Mouse (Mus musculus) adrenal gland, postnatal 36 days (tissue): ENCODE results near the gene Gpr18. TPM values are rescaled to one million over a fixed set of nuclear protein-coding genes. Genes with fewer than 3 reads are reported as not detected.

Experiments
- DNase-seq, 2 experiments: peaks; one replicate each; pipeline ENCODE4 v3.0.0; 2021; ENCODE audit warnings: mixed read lengths in 1 of 2
- long read RNA-seq, 2 experiments: library from polyadenylated mRNA; stranded (forward); transcript quantifications; one replicate each; pipeline ENCODE4 v2.0.0; 2021; ENCODE audit warnings: borderline sequencing depth in 2 of 2
- total RNA-seq, 2 experiments: library from RNA; stranded (reverse); gene quantifications; 2 replicates each; pipeline ENCODE4 v1.2.3; 2021

The Gpr18 gene
- under 1 TPM; 0.23 to 0.26 TPM for total RNA-seq
- long read RNA-seq, experiment 1: 0 reads
- long read RNA-seq, experiment 2: 0 reads

DNA sequence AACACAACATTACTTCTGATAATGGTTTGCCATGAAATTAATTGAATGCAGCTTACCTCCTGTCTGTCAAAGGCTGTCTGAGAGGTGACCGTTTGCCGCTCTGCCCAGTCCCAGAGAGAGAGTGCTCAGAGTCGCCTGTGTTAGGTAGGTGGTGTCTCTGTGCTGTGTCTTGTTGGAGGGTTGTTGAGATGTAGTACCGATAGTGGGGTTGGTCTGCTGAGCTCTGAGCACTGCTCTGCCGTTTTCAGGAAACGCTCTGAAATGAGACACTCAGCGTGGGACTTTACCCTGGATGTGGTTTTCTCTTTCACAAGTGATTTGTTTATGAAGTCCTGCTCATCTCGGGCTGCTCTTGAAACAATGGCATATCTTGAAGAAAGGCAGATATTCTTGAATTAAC, at the start of gene Gpr18:
Gene Gpr18 (minus strand): TSS at position 161 of the 400 bp plus-strand sequence.
- DNase-seq: no peak

DNA sequence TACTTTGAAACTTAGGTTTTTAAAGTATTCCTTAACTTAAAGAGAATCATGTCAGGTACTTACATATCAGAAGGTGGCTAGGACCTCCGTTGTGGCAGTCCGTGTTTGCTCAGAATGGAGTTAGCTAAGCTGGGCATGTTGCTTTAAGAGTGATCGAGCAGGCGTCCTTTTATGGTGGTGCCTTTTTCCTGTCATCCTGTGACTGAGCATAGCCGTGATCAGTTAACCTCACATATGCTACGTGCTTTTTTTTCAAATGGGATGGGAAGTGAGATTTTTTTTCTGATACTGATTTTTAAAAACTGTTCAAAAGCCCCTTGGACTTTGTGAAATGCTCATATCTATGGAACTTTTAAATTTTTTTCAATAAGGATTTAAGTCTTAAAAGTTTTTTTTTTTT, 49.4 kb upstream of the Gpr18 start, which contains the start of gene Gpr183:
Gene Gpr183 (minus strand): TSS at position 206 of the 400 bp plus-strand sequence.
- no peak for DNase-seq

DNA sequence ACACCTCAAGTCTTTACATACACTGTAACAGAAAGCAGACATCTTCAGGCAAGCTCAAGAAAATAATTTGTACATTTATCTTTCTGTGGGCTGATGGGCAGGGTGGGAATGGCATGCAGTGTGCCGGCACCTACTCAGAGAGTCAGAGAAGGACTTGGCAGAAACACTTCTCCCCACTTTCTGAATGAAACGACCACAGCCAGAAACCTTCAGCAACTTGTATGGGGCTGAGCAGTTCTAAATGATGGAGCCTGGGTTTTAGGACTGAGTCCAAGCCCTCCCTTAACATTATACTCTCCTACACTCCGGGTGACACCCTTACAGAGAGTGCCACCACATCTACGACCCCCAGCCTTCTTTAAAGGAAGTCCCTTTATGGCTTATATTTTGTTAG, 48.4 kb upstream of the Gpr18 start:
- DNase-seq: no peak

DNA sequence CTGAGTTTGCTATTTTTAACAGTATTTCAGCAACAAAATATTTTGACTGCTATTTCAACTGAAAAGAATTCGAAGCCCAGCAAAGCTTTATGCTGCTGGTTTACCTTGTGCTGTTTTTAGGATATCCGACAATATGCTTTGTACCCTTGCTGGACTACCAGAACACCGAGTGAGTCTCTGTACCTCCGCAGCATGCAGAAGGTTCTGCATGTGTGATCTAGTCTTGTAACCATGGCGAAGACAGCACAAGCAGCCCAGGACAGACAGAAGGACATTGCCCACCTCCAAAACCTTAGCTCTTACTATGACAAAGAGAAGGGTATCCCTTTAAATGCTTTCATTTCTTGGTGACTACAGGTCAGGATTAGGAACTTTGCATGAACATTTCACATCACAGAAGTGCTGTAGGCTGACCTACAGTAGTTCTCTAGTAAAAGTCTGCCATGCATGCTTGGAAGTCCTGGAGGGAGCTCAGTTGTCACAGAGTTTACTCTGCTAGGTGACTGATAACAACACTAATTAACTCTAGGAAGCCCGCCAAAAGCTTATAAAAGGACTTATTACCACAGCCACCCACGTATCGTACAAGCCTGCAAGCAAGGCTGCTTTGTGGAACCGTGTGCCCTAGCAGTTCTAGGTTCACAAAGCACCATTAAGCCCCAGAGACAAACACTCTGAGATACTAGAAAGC, 47.8 kb upstream of the Gpr18 start:
- no peak for DNase-seq

DNA sequence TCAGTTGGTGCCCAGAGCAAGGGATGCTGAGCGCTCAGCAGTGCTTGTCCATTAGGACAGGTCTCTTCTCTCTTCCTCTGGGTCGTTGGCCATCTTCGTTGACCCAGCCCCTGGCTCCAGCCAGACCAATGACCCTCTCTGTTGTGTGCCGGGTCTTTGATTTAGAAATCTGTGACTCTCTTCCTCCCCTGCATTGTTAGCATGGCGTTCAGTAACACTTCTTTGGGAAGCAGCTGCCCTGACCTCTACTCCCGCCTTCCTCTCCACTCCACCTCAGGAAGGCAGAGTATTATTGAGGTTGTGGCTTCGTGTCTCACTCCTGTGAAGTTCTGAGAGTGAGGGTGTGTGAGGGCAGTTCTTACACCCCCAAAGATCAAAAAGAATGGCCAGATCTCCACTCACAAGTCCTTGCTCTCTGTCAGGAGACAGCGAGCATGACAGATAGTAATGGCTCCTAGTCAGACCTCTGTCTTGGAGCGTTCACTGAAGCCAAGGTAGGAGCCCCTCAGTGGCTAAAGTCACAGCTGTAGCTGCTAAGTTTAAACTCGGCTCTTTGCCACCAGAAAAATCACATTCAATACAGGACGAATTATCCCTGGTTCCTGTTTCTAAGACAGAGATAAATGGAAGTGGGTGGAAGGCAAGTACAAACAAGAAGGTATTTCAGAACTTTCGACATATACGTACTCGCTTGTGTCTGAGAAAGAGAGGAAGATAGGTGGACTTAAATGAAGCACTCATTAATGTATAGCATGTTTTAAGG, 46.7 kb upstream of the Gpr18 start:
- DNase-seq: peak; percentile 11 to 17

- no peak for DNase-seq
Measured at GRCm38 (mm10) chr14:121961496-121962127, 46.0 kb upstream of the Gpr18 start.

GRCm38 (mm10) chr14:121960997-121961396, 45.4 kb upstream of the Gpr18 start:
- no peak for DNase-seq

DNA sequence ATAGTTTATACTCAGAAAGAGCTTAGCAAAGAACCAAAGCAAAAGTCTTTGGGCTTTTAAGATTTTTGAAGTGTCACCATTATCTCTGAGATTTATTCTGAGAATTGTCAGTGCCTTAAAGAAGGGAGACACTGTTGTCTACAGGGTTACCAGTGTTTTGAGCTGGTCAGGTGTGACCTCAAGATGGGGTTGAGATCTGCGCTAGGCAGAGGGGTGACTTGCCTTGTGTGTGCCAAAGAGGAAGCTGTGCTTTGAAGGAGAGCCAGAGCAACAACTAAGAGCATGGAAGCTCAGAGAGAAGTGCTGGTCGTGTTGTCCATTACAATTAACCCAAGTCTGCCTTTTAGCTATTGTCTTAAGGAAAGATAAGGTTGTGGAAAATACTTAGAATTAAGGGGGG, 45.0 kb upstream of the Gpr18 start:
- no peak for DNase-seq

DNA sequence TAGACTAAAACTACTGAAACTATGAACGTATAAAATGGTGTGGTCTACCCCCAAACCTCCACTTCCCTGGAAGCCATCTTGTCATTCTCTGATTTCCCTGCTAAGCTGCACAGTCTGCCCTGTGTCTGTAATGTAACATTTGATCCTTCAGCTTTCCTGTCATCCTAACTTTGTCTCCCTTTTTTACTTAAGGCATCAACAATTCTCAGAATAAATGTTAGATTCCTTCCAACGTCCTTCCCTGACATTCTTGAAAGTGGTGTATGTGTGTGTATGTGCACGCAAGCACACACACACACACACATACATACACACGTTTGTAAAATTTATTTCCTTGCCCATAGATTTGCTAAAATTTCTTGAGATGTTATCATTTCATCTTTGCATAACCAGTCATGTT, 44.5 kb upstream of the Gpr18 start:
- no peak for DNase-seq

DNA sequence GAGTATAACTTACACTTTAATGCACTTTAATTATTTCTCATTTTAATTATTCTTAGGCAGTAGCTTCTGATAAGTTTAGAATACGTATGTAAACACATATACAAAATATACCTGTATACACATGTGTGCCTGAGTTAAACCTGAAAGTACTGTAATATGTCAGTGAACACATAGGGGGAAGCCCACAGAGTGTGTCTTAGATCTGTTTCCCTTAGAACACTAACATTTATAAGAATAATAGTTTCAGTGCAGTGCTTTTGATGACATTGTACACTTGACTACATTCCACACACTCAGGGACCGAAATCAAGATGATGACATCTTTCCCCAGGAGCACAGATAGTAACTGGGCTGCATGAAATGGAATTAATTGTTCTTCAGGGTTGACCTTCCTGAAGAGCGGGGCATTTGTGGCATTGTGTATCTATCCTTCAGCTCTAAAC, 44.0 kb upstream of the Gpr18 start:
- DNase-seq: no peak

- DNase-seq: peak in 1 of 2 experiments; percentile 20
Measured at GRCm38 (mm10) chr14:121958751-121959537, 43.4 kb upstream of the Gpr18 start.

- DNase-seq: no peak
Measured at GRCm38 (mm10) chr14:121958041-121958750, 42.6 kb upstream of the Gpr18 start.

GRCm38 (mm10) chr14:121957176-121957871, 41.7 kb upstream of the Gpr18 start:
- no peak for DNase-seq

DNA sequence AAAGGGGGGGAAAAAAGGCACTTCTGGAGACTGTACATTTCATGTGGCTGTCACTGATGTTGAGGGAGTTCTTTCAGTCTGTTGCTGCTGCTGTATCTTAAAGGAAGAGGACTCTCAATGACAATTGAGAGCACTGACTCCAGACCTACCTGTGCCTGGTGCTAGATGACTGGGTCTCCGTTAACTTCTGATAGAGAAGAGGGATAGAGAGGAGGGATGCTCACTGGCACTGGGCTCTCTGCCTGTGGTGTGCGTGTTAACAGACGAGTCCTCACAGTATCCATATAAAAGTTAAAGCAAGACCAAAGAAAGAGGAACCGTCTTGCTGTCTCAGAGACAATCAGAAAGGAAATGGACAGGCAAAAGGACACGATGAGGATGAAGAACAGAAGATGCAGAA, 40.7 kb upstream of the Gpr18 start:
- DNase-seq: no peak

GRCm38 (mm10) chr14:121955176-121955795, 39.7 kb upstream of the Gpr18 start:
- no peak for DNase-seq

GRCm38 (mm10) chr14:121954608-121955007, 39.0 kb upstream of the Gpr18 start:
- no peak for DNase-seq

DNA sequence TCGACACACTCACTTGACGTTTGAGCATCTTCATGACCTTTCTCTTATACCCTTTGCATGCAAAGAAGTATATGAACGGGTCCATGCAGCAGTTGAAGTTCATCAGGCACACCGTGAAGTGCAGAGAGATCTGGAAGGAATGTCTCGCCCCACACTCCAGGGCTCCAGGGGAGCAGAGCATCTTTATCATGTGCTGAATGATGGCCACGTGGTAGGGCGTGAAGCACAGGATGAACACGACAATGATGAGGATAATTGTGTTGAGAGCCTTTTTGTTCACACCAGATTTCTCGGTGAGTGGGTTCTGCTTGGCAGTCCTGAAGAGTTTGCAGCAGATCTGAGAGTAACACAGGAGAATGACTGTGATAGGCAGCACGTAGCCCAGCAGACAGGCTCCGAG, 38.5 kb upstream of the Gpr18 start:
- DNase-seq: no peak

GRCm38 (mm10) chr14:121952046-121952400, 36.4 kb upstream of the Gpr18 start:
- DNase-seq: no peak

DNA sequence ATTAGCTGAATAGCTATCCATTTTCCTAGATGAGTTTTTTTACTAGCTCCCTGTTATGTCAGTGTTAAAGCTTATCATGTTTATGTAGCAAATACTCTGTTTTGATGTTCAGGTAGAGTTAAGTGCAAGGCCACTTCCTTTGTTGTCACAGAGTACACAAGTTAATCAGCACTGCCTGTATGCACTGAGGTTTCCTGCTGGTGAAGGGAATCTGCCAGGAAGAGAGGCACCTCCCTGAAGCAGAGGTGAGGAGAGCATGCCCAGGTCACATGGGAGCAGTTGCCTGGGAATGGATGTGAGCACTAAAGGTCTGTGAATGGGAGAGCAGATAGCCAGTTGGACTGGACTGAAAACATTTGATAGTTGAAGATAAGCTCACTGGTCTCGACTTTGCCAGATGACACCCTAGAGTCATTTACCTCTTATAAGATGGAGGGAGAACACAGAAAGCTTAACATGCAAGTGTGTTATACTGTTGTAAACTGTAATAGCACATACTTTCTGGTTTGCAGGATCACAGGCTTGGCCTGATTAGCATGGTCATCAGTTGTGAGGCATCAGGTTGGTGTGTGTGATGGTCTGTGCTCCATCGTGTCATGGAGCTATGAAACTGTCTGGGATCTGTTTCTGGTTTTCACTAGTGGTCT, 35.9 kb upstream of the Gpr18 start:
- DNase-seq: no peak

- DNase-seq: no peak
Measured at GRCm38 (mm10) chr14:121949897-121950296, 34.3 kb upstream of the Gpr18 start.
